Mouse (Mus musculus) heart, postnatal 0 days (tissue): ENCODE measurements around the gene Veph1.

Experiments used
- CTCF ChIP-seq: IDR thresholded peaks from 2 replicates; pipeline ENCODE4 v1.5.1; 2016; ENCODE audit warnings: antibody characterized with exemption, control low read depth, low read depth
- EP300 ChIP-seq: IDR thresholded peaks from 2 replicates; pipeline ENCODE4 v1.6.1; 2016; ENCODE audit warnings: antibody characterized with exemption, low read depth

GRCm38 (mm10) chr3:66330896-66331579 lies 34.4 kb upstream of the Veph1 start:
- TF ChIP-seq CTCF = no peak
- no peak for TF ChIP-seq EP300
